Mouse (Mus musculus) liver, postnatal 0 days (tissue): ENCODE data around the gene Nup107. TPM values are rescaled to one million over a fixed set of nuclear protein-coding genes. Genes with fewer than 3 reads are reported as not detected.
"Not testable (repeated sequence)": the region's sequence is repeated elsewhere in the genome, so short reads cannot be mapped to it uniquely, and the experiment has no call there.

Experiments used
- ATAC-seq: fragments of 200-750 bp; cut with Nextera tagmentation; 2 replicates; pipeline ENCODE4 v1.8.0; 2017; ENCODE audit warnings: mild to moderate bottlenecking, moderate library complexity
- DNase-seq: peaks from one replicate; pipeline ENCODE4 v3.0.0-alpha.2; 2016
- H3K27ac ChIP-seq: fragments of 300-500 bp; sonication (generic); 2 replicates; pipeline ENCODE4 v1.5.1; 2014; ENCODE audit warnings: antibody characterized with exemption, moderate library complexity, mild to moderate bottlenecking, low read depth
- H3K27me3 ChIP-seq: fragments of 300-500 bp; sonication (generic); 2 replicates; pipeline ENCODE4 v1.6.1; 2014; ENCODE audit warnings: low read length, control low read depth, mixed read lengths; ENCODE audit not compliant: insufficient read depth
- H3K36me3 ChIP-seq: fragments of 300-500 bp; sonication (generic); replicated peaks from 2 replicates; pipeline ENCODE4 v1.6.1; 2014; ENCODE audit warnings: mild to moderate bottlenecking, control low read depth, low read length, moderate library complexity, mixed read lengths; ENCODE audit not compliant: insufficient read depth
- H3K4me1 ChIP-seq: fragments of 300-500 bp; sonication (generic); 2 replicates; pipeline ENCODE4 v1.6.1; 2014; ENCODE audit warnings: antibody characterized with exemption, mild to moderate bottlenecking, control low read depth; ENCODE audit not compliant: insufficient read depth
- H3K4me2 ChIP-seq: fragments of 300-500 bp; sonication (generic); 2 replicates; pipeline ENCODE4 v1.6.1; 2014; ENCODE audit warnings: low read depth, mild to moderate bottlenecking, low read length, moderate library complexity, mixed read lengths
- H3K4me3 ChIP-seq: fragments of 300-500 bp; sonication (generic); 2 replicates; pipeline ENCODE4 v1.5.1; 2014; ENCODE audit warnings: low read depth, low read length
- H3K9ac ChIP-seq: fragments of 300-500 bp; sonication (generic); replicated peaks from 2 replicates; pipeline ENCODE4 v1.6.1; 2014; ENCODE audit warnings: mild to moderate bottlenecking, moderate library complexity
- H3K9me3 ChIP-seq: fragments of 300-500 bp; sonication (generic); 2 replicates; pipeline ENCODE4 v1.6.1; 2016; ENCODE audit warnings: mild to moderate bottlenecking, control low read depth, low read length, mixed read lengths
- CTCF ChIP-seq: sonication (generic); IDR thresholded peaks from 2 replicates; pipeline ENCODE4 v1.5.1; 2016; ENCODE audit warnings: antibody characterized with exemption, low read depth
- EP300 ChIP-seq: IDR thresholded peaks from 2 replicates; pipeline ENCODE4 v1.6.1; 2016; ENCODE audit warnings: antibody characterized with exemption, low read depth, mild to moderate bottlenecking
- WGBS: fragments of 180-500 bp; shearing (Covaris S2); extraction: QIAGEN DNeasy Blood & Tissue Kit; methylation state at CpG from one replicate; pipeline ENCODE4 v1.1.7; 2014; ENCODE audit not compliant: insufficient replicate concordance; 5-methylcytosine and 5-hydroxymethylcytosine counted together
- polyA plus RNA-seq: library from polyadenylated mRNA; unstranded; fragments of >200 nt; fragmentation: Nextera tagmentation; extraction: Ambion mirVana; gene quantifications from 2 replicates; pipeline ENCODE4 v1.2.1, GENCODE M21; 2015

Gene Nup107
- polyA plus RNA-seq, 1 experiment from 2014 or later = 15.0 TPM

DNA sequence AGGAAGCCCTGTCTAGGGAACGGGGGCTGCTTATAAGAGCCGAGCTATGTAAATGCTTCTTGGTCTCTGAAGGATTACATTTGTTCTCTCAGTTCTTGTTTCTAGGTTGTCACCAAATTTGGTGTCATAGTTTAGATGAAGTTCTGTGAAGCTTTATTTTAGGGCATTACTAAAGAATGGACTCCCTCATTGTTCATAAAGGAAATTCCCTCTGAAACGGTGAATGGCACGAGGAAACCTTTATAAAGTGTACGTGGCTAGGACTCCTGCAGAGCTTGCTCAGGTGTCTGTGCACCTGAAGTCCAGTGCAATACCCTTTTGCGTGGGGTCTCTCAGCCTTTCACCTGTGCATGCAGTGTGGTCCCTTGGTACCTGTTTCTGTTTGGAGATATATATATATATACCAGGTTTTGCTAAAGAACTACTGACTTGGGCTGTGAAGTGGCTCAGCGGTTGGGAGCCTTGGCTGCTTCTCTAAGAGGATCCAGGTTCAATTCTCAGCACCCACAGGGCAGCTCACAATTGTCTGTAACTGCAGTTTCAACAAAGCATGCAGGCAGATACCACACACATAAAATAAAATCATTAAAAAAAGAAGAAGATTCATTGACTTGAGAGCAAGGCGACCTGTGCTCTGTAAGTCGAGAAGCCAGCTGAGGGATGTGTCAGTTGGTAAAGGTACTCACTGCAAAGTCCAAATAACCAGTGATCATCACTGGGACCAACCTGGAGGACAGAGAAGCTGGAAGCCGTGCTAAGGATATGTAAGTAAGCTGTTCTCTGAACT, 32.5 kb downstream of the Nup107 start:
- DNase-seq = no peak
- no peaks in the 10 kb centered on the region for H3K9me3 ChIP-seq
- no peak overlapping the region for H3K4me3 ChIP-seq
- no peak for ATAC-seq
- peaks cover 77% of the 10 kb centered on the region for H3K36me3 ChIP-seq
- WGBS = 91% methylated on average over 10 of the region's 10 CpGs
- TF ChIP-seq EP300 (no peak), CTCF (no peak)
- no peaks in the 10 kb centered on the region for H3K4me1 ChIP-seq
- H3K27ac ChIP-seq = no peak overlapping the region
- H3K9ac ChIP-seq = no peak overlapping the region
- H3K4me2 ChIP-seq = no peak overlapping the region
- H3K27me3 ChIP-seq = no peaks in the 10 kb centered on the region

DNA sequence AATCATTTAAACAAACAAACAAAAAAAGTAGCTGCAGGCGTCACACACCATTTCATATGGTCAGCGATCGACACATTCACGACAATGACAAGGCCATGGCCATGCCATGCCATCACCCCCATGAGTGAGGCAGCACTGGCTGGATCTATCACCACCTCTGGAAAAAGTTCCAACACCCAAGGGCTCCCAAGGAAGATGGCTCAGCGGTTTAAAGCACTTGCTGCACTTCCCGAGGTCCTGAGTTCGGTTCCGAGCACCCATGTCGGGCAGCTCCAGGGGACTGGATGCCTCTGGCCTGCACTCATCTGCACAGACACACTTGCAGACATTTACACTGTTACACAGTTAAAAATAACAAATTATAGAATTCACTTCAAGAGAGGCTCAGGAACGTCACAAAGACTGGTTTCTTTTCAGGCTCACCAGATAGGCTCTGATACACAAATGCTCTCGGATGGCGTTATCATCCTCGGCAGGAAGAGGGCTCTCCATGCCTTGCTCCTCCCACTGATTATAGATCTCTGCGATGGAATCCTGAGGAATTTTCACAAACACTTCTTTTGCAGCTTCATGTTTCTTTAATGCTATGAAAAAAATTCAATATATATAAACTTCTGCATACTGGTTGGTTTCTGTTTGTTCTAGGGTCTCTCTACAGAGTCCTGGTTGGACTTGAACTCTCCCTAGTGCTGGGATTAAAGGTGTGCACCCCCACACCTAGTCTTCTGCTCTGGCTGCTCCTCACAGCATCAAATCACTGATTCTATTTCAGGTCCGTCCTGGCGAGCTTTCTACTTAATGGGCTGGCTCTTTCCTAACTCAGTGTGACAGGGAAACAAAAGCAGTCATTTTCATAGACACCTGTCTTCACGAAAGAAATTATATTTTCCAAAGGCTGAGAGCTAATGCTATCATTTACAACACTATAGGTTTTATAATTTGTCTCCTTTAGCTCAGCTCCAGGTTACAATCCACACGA, 33.5 kb downstream of the Nup107 start:
- H3K27me3 ChIP-seq = no peaks in the 10 kb centered on the region
- ATAC-seq (no peak), DNase-seq (no peak)
- H3K9me3 ChIP-seq = no peaks in the 10 kb centered on the region
- peaks cover 76% of the 10 kb centered on the region for H3K36me3 ChIP-seq
- H3K4me3 ChIP-seq = no peak overlapping the region
- TF ChIP-seq EP300 (no peak), CTCF (no peak)
- H3K4me1 ChIP-seq = 0 out of 2 replicates have a peak, but pooled peaks cover 3% of the 10 kb centered on the region
- 88% methylated on average over 18 of the region's 18 CpGs for WGBS
- no peak overlapping the region for H3K27ac ChIP-seq
- H3K4me2 ChIP-seq = no peak overlapping the region
- no peak overlapping the region for H3K9ac ChIP-seq

DNA sequence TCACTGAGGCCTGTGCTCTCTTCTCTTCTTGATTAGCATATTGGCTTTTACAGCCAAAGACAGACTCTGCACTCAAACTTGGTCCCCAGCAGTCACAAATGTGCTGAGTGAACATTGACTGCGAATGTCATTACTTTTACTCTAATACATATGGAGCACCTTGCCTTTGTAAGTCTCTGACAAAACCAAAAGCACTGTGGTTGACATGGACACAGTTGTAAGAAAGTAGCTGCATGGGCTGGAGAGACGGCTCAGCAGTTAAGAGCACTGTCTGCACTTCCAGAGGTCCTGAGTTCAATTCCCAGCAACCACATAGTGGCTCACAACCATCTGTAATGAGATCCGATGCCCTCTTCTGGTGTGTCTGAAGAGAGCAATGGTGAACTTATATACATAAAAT, 34.2 kb downstream of the Nup107 start:
- H3K4me1 ChIP-seq, H3K27ac ChIP-seq, H3K9ac ChIP-seq, H3K4me2 ChIP-seq, H3K9me3 ChIP-seq, ATAC-seq, H3K27me3 ChIP-seq, DNase-seq, H3K4me3 ChIP-seq: not testable (repeated sequence)
- peaks cover 71% of the 10 kb centered on the region for H3K36me3 ChIP-seq
- WGBS = 90% methylated on average over 3 of the region's 3 CpGs

DNA sequence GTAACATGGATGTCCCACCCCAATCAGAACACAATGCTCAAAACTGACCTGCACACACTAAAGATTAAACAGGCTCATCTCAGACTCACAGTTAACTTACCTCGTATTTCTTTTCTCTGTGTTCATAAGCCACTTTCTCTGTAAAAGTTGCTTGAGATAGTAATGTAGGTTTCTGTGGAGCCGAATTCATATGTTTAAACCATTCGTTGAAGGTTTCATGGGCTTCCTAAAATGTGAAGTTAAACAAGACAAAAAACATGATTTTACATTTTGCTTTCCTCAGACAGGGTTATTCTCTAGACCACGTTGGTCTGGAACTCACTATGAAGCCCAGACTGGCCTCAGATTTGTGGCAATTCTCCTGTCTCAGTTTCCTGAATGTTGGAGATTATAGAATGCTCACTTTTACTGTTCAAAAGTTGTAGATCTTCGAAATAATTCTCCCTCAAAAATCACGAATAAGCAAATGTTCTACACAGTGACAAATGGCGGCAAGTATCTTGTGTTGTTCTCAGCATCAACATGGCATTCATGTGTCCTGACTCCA, 34.6 kb downstream of the Nup107 start:
- no peak overlapping the region for H3K4me3 ChIP-seq
- H3K4me1 ChIP-seq = 0 out of 2 replicates have a peak, but pooled peaks cover 3% of the 10 kb centered on the region
- no peak for ATAC-seq
- H3K27me3 ChIP-seq = no peaks in the 10 kb centered on the region
- no peak overlapping the region for H3K27ac ChIP-seq
- H3K36me3 ChIP-seq = peaks cover 68% of the 10 kb centered on the region
- no peaks in the 10 kb centered on the region for H3K9me3 ChIP-seq
- no peak overlapping the region for H3K4me2 ChIP-seq
- TF ChIP-seq EP300 (no peak), CTCF (no peak)
- H3K9ac ChIP-seq = no peak overlapping the region
- no peak for DNase-seq
- 86% methylated on average over 7 of the region's 7 CpGs for WGBS

DNA sequence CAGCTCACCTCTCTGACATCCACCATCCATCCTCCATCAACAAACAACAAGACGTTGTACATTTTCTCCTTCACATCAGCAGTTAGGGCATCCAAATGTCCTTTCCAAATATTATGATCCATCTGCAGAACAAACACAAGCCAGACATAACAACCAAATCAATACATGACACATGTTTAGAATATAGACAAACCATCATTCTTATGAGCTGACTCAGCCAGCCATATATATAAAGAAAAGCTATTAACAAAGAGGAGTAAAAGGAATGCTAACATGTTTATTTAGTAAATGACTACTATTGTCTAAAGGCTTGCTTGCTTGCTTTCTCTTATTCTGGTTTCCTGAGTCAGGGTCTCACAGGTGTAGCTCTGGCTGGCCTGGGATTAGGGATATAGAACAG, 35.2 kb downstream of the Nup107 start:
- ATAC-seq = no peak
- no peak for TF ChIP-seq CTCF
- H3K4me3 ChIP-seq = no peak overlapping the region
- H3K27me3 ChIP-seq = no peaks in the 10 kb centered on the region
- H3K36me3 ChIP-seq = peaks cover 70% of the 10 kb centered on the region
- H3K9ac ChIP-seq = no peak overlapping the region
- 87% methylated on average over 1 of the region's 1 CpGs for WGBS
- H3K27ac ChIP-seq = no peak overlapping the region
- H3K4me1 ChIP-seq = 0 out of 2 replicates have a peak, but pooled peaks cover 3% of the 10 kb centered on the region
- H3K4me2 ChIP-seq = no peak overlapping the region
- DNase-seq = no peak
- no peaks in the 10 kb centered on the region for H3K9me3 ChIP-seq

DNA sequence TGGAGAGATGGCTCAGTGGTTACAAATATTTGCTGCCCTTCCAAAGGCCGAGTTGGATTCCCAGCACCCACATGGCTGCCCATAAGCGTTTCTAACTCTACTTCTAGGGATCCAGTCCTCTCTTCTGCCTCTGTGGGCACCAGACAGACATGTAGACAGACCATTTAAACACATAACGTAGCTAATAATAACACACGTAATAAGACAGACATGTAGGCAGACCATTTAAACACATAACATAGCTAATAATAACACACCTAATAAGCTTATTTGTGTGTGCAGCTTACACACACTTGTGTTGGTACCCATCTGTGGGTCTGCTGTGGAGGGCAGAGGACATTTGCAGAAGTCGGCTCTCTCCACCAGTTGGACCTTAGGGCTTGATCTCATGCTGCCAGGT, 35.7 kb downstream of the Nup107 start:
- Histone ChIP-seq H3K4me2 (no peak overlapping the region), H3K27me3 (no peaks in the 10 kb centered on the region), H3K4me3 (no peak overlapping the region), H3K36me3 (peaks cover 74% of the 10 kb centered on the region), H3K9ac (no peak overlapping the region), H3K9me3 (no peaks in the 10 kb centered on the region), H3K27ac (no peak overlapping the region), H3K4me1 (0 out of 2 replicates have a peak, but pooled peaks cover 3% of the 10 kb centered on the region)
- no peak for TF ChIP-seq CTCF
- TF ChIP-seq EP300 = no peak
- DNase-seq (no peak), ATAC-seq (no peak)
- 88% methylated on average over 5 of the region's 5 CpGs for WGBS
